Mouse (Mus musculus) hindbrain, postnatal 0 days (tissue): ENCODE measurements at regions not wholly inside any gene's neighbourhood (a gene's known extent, or its start where the extent isn't known, plus 50 kb on each side); places are given as distances from the start of the nearest gene placed in this dataset.

ENCODE experiments used
- ATAC-seq: fragments of 200-750 bp; cut with Nextera tagmentation; 2 replicates; pipeline ENCODE4 v1.8.0; 2017; ENCODE audit warnings: mild to moderate bottlenecking, moderate TSS enrichment, moderate library complexity
- DNase-seq: peaks from one replicate; pipeline ENCODE4 v3.0.0-alpha.2; 2015; ENCODE audit warnings: low spot score
- H3K27ac ChIP-seq: fragments of 300-500 bp; sonication (generic); 2 replicates; pipeline ENCODE4 v1.5.1; 2014; ENCODE audit warnings: mild to moderate bottlenecking
- H3K27me3 ChIP-seq: fragments of 300-500 bp; sonication (generic); 2 replicates; pipeline ENCODE4 v1.6.1; 2014; ENCODE audit warnings: low read length, mixed read lengths; ENCODE audit not compliant: insufficient read depth
- H3K36me3 ChIP-seq: fragments of 300-500 bp; sonication (generic); 2 replicates; pipeline ENCODE4 v1.6.1; 2014; ENCODE audit warnings: low read length, mixed read lengths; ENCODE audit not compliant: insufficient read depth
- H3K4me1 ChIP-seq: fragments of 300-500 bp; sonication (generic); 2 replicates; pipeline ENCODE4 v1.6.1; 2014; ENCODE audit warnings: antibody characterized with exemption, low read length, mixed read lengths; ENCODE audit not compliant: insufficient read depth
- H3K4me2 ChIP-seq: fragments of 300-500 bp; sonication (generic); 2 replicates; pipeline ENCODE4 v1.6.1; 2014; ENCODE audit warnings: low read depth, mild to moderate bottlenecking, low read length, moderate library complexity, mixed read lengths
- H3K4me3 ChIP-seq: fragments of 300-500 bp; sonication (generic); 2 replicates; pipeline ENCODE4 v1.5.1; 2014; ENCODE audit warnings: low read length
- H3K9ac ChIP-seq: fragments of 300-500 bp; sonication (generic); replicated peaks from 2 replicates; pipeline ENCODE4 v1.6.1; 2014; ENCODE audit warnings: mild to moderate bottlenecking, low read length, moderate library complexity, mixed read lengths
- H3K9me3 ChIP-seq: fragments of 300-500 bp; sonication (generic); 2 replicates; pipeline ENCODE4 v1.6.1; 2016; ENCODE audit warnings: low read length, mixed read lengths
- CTCF ChIP-seq: IDR thresholded peaks from 2 replicates; pipeline ENCODE4 v1.5.1; 2016; ENCODE audit warnings: antibody characterized with exemption, control low read depth, low read depth
- WGBS: fragments of 180-500 bp; shearing (Covaris S2); extraction: QIAGEN DNeasy Blood & Tissue Kit; methylation state at CpG from one replicate; pipeline ENCODE4 v1.1.7; 2014; 5-methylcytosine and 5-hydroxymethylcytosine counted together

- ATAC-seq (no peak), DNase-seq (no peak)
- Histone ChIP-seq H3K9ac (no peak overlapping the region), H3K4me1 (no peaks in the 10 kb centered on the region), H3K4me2 (no peak overlapping the region), H3K27ac (no peak overlapping the region), H3K4me3 (no peak overlapping the region), H3K9me3 (no peaks in the 10 kb centered on the region), H3K36me3 (no peaks in the 10 kb centered on the region), H3K27me3 (no peaks in the 10 kb centered on the region)
- no peak for TF ChIP-seq CTCF
- 90% methylated on average over 11 of the region's 11 CpGs for WGBS
These were observed 271.7 kb downstream of the Rps6kc1 start for GRCm38 (mm10) chr1:190639846-190640245.

- Histone ChIP-seq H3K27ac (no peak overlapping the region), H3K9ac (no peak overlapping the region), H3K27me3 (no peaks in the 10 kb centered on the region), H3K4me2 (no peak overlapping the region), H3K4me3 (no peak overlapping the region), H3K4me1 (no peaks in the 10 kb centered on the region), H3K9me3 (no peaks in the 10 kb centered on the region), H3K36me3 (no peaks in the 10 kb centered on the region)
- ATAC-seq, result no peak
- DNase-seq, result no peak
- WGBS, result 93% methylated on average over 2 of the region's 2 CpGs
- no peak for TF ChIP-seq CTCF
These were observed 276.6 kb downstream of the Rps6kc1 start for GRCm38 (mm10) chr1:190634935-190635334.

- WGBS, result 41% methylated on average over 2 of the region's 2 CpGs
- TF ChIP-seq CTCF, result no peak
- Histone ChIP-seq H3K27me3 (no peaks in the 10 kb centered on the region), H3K4me2 (no peak overlapping the region), H3K27ac (no peak overlapping the region), H3K9me3 (no peaks in the 10 kb centered on the region), H3K36me3 (no peaks in the 10 kb centered on the region), H3K4me3 (no peak overlapping the region), H3K4me1 (no peaks in the 10 kb centered on the region), H3K9ac (no peak overlapping the region)
- ATAC-seq (no peak), DNase-seq (no peak)
These were observed 279.9 kb downstream of the Rps6kc1 start for GRCm38 (mm10) chr1:190631641-190632040.

GRCm38 (mm10) chr1:190630193-190630592 lies 281.4 kb downstream of the Rps6kc1 start:
- Histone ChIP-seq H3K4me2 (no peak overlapping the region), H3K27me3 (no peaks in the 10 kb centered on the region), H3K4me3 (no peak overlapping the region), H3K4me1 (no peaks in the 10 kb centered on the region), H3K9ac (no peak overlapping the region), H3K9me3 (no peaks in the 10 kb centered on the region), H3K36me3 (no peaks in the 10 kb centered on the region), H3K27ac (no peak overlapping the region)
- no peak for ATAC-seq
- no peak for DNase-seq
- TF ChIP-seq CTCF, result no peak
- 91% methylated on average over 5 of the region's 5 CpGs for WGBS

- 84% methylated on average over 8 of the region's 8 CpGs for WGBS
These were observed 287.7 kb downstream of the Rps6kc1 start for GRCm38 (mm10) chr1:190623916-190624315.

GRCm38 (mm10) chr1:190600425-190600824 lies 311.1 kb downstream of the Rps6kc1 start:
- WGBS, result 81% methylated on average over 3 of the region's 3 CpGs
- H3K4me1 ChIP-seq, result no peaks in the 10 kb centered on the region
- no peak overlapping the region for H3K9ac ChIP-seq
- H3K4me2 ChIP-seq, result no peak overlapping the region
- H3K4me3 ChIP-seq, result no peak overlapping the region
- H3K27ac ChIP-seq, result no peak overlapping the region
- no peaks in the 10 kb centered on the region for H3K9me3 ChIP-seq
- H3K36me3 ChIP-seq, result no peaks in the 10 kb centered on the region
- TF ChIP-seq CTCF, result no peak
- no peaks in the 10 kb centered on the region for H3K27me3 ChIP-seq
- DNase-seq, result no peak
- ATAC-seq, result no peak

More at GRCm38 (mm10) chr1:190623916-190624315, 287.7 kb downstream of the Rps6kc1 start:
- no peaks in the 10 kb centered on the region for H3K27me3 ChIP-seq
- no peak overlapping the region for H3K27ac ChIP-seq
- DNase-seq, result no peak
- no peak overlapping the region for H3K4me3 ChIP-seq
- no peak overlapping the region for H3K4me2 ChIP-seq
- no peaks in the 10 kb centered on the region for H3K36me3 ChIP-seq
- H3K4me1 ChIP-seq, result no peaks in the 10 kb centered on the region
- ATAC-seq, result no peak
- no peak overlapping the region for H3K9ac ChIP-seq
- no peaks in the 10 kb centered on the region for H3K9me3 ChIP-seq
- no peak for TF ChIP-seq CTCF

- no peaks in the 10 kb centered on the region for H3K27me3 ChIP-seq
- no peak for TF ChIP-seq CTCF
- H3K4me3 ChIP-seq, result no peak overlapping the region
- H3K27ac ChIP-seq, result no peak overlapping the region
- ATAC-seq (no peak), DNase-seq (no peak)
- no peaks in the 10 kb centered on the region for H3K36me3 ChIP-seq
- H3K9ac ChIP-seq, result no peak overlapping the region
- H3K4me1 ChIP-seq, result no peaks in the 10 kb centered on the region
- WGBS, result 86% methylated on average over 11 of the region's 11 CpGs
- no peaks in the 10 kb centered on the region for H3K9me3 ChIP-seq
- H3K4me2 ChIP-seq, result no peak overlapping the region
These were observed 311.9 kb downstream of the Rps6kc1 start for GRCm38 (mm10) chr1:190599622-190600021.

- WGBS, result 89% methylated on average over 2 of the region's 2 CpGs
- no peak overlapping the region for H3K4me2 ChIP-seq
- TF ChIP-seq CTCF, result no peak
- ATAC-seq, result no peak
- H3K4me3 ChIP-seq, result no peak overlapping the region
- no peaks in the 10 kb centered on the region for H3K9me3 ChIP-seq
- no peak overlapping the region for H3K9ac ChIP-seq
- no peak overlapping the region for H3K27ac ChIP-seq
- DNase-seq, result no peak
- H3K36me3 ChIP-seq, result no peaks in the 10 kb centered on the region
- no peaks in the 10 kb centered on the region for H3K4me1 ChIP-seq
- no peaks in the 10 kb centered on the region for H3K27me3 ChIP-seq
These were observed 315.4 kb downstream of the Rps6kc1 start for GRCm38 (mm10) chr1:190596209-190596608.
